In the genomic region with DNA sequence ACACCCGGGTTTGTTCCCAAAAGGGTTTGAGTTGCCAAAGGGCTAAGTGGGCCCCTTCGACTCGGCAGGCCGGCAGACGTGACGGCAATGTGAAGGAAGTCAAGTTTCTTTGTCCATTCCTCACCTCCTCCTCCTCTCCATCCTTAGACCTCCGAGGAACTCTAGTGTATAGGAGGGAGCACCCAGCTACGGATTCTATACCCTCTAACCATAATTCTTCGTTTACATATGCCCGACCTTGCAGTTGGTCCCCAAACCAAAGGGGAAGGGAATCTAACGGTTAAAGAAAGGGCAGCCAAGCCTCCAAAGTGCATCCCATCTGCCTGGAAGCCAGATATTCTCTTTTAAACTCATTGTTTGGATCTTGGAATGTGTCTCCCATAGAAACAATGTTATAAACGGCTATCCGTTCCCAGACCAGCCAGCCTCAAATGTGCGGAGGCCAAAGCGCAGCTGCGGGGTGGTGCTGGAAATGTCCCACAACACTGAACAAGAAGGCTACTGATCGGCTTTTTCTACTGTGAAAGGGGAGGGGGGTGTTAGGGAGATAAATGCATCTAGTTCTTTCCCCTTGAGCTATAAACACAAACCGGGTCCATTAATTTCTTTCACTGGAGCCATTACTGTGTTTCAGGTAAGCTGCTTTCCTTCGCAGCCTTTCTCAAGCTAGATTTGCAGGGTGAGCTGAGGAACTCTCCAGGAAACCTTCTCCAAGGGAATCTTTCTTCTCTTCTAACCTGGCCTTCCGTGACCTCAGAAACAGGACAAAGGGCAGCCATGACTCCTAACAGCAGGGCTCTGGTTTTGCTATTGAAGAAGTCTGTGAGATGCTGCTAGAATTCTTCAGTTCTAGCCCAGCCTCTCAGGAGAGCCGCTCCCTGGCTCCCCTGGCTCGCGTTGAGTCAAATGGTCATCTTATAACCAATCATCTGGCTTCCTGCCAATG, we compare ENCODE assay signal across 9 mouse cellular contexts. TPM values are rescaled to one million over a fixed set of nuclear protein-coding genes. Genes with fewer than 3 reads are reported as not detected.
A peak's percentile ranks its signal among the peaks of the same experiment; 100 is the strongest.
DNase-seq lines count a peak whose midpoint lies in the region; ATAC-seq and TF ChIP-seq lines count a peak whose summit lies in the region.
"Had no signal": no experiment of that assay in that cellular context is flagged by ENCODE, and none has a peak within 500 bp of the region (broad histone marks: within the 10 kb centered on the region; RNA-seq: fewer than 3 reads in every experiment).

No protein-coding gene starts in this region.

- H3K9me3 ChIP-seq in forebrain, embryonic 13.5 days (replicated peaks), result no peaks in the 10 kb centered on the region
- no peaks in the 10 kb centered on the region for H3K9me3 ChIP-seq in intestine, postnatal 0 days (ENCODE audit: control insufficient read depth)
- H3K9me3 ChIP-seq in midbrain, embryonic 11.5 days (ENCODE audit: control insufficient read depth, low read length), result no peaks in the 10 kb centered on the region
- H3K9me3 ChIP-seq: G1E had no signal

- H3K27me3 ChIP-seq in forebrain, embryonic 13.5 days, result no peaks in the 10 kb centered on the region
- H3K27me3 ChIP-seq in intestine, postnatal 0 days (replicated peaks; ENCODE audit: control insufficient read depth, insufficient read depth, low read length), result peaks cover 4% of the 10 kb centered on the region
- no peaks in the 10 kb centered on the region for H3K27me3 ChIP-seq in midbrain, embryonic 11.5 days (ENCODE audit: control insufficient read depth, insufficient read depth, low read length)

- H3K4me3 ChIP-seq in forebrain, embryonic 13.5 days, result peak overlapping the region; percentile 67
- H3K4me3 ChIP-seq in intestine, postnatal 0 days (ENCODE audit: low read depth, low read length), result peak overlapping the region; percentile 59
- peak overlapping the region; percentile 69 for H3K4me3 ChIP-seq in midbrain, embryonic 11.5 days (ENCODE audit: low read depth, low read length)

- H3K27ac ChIP-seq in forebrain, embryonic 13.5 days, result peak overlapping the region; percentile 90
- H3K27ac ChIP-seq in intestine, postnatal 0 days (ENCODE audit: low read depth, low read length), result peak overlapping the region; percentile 41; the same call in 1 of the 2 replicates
- H3K27ac ChIP-seq in midbrain, embryonic 11.5 days (ENCODE audit: low read depth, low read length), result peak overlapping the region; percentile 87

- peak; percentile 36 for DNase-seq in heart, adult 8-10 months (ENCODE audit: low spot score)
- no peak for DNase-seq in heart, adult 18-20 months
- DNase-seq in MN1 (ENCODE audit: low spot score), result peak; percentile 31
- peak; percentile 97 for DNase-seq in midbrain, embryonic 11.5 days (ENCODE audit: low spot score, missing footprints)
- DNase-seq in T-cell, adult 2 months (ENCODE audit: low spot score), result no peak

- TF ChIP-seq CTCF in intestine, postnatal 0 days (IDR thresholded peaks at IDR 0.05; ENCODE audit: low read depth), result no peak

- peak overlapping the region; percentile 83 for H3K9ac ChIP-seq in forebrain, embryonic 13.5 days
- H3K9ac ChIP-seq in intestine, postnatal 0 days (ENCODE audit: low read depth, low read length), result no peak overlapping the region
- peak overlapping the region; percentile 87 for H3K9ac ChIP-seq in midbrain, embryonic 11.5 days (ENCODE audit: low read length)

- peaks cover 44% of the 10 kb centered on the region for H3K4me1 ChIP-seq in forebrain, embryonic 13.5 days
- H3K4me1 ChIP-seq in intestine, postnatal 0 days (replicated peaks; ENCODE audit: control insufficient read depth, insufficient read depth, low read length), result no peaks in the 10 kb centered on the region
- H3K4me1 ChIP-seq in midbrain, embryonic 11.5 days (ENCODE audit: control insufficient read depth, insufficient read depth, low read length), result peaks cover 26% of the 10 kb centered on the region

- H3K4me2 ChIP-seq in forebrain, embryonic 13.5 days, result peak overlapping the region; percentile 95
- peak overlapping the region; percentile 97 for H3K4me2 ChIP-seq in intestine, postnatal 0 days (replicated peaks; ENCODE audit: low read depth)
- peak overlapping the region; percentile 94 for H3K4me2 ChIP-seq in midbrain, embryonic 11.5 days

- ATAC-seq in forebrain, embryonic 13.5 days, result peak; percentile 32
- no peak for ATAC-seq in intestine, postnatal 0 days
- ATAC-seq in midbrain, embryonic 11.5 days (ENCODE audit: low FRiP score), result peak; percentile 29; the same call in 1 of the 2 replicates
- no peak for ATAC-seq in erythroid progenitor cell, adult 5-6 weeks (replicated peaks; ENCODE audit: low FRiP score, poor library complexity, severe bottlenecking)

- WGBS in forebrain, embryonic 13.5 days, result 7% methylated on average over 23 of the region's 23 CpGs
- 23% methylated on average over 23 of the region's 23 CpGs for WGBS in intestine, postnatal 0 days
- WGBS in midbrain, embryonic 11.5 days, result 5% methylated on average over 23 of the region's 23 CpGs

- H3K36me3 ChIP-seq in forebrain, embryonic 13.5 days (ENCODE audit: poor library complexity, severe bottlenecking), result 0 out of 2 replicates have a peak, but pooled peaks cover 3% of the 10 kb centered on the region
- no peaks in the 10 kb centered on the region for H3K36me3 ChIP-seq in intestine, postnatal 0 days (ENCODE audit: control insufficient read depth, insufficient read depth)
- no peaks in the 10 kb centered on the region for H3K36me3 ChIP-seq in midbrain, embryonic 11.5 days (ENCODE audit: control insufficient read depth, insufficient read depth, low read length)
- H3K36me3 ChIP-seq: G1E had no signal

RNA-seq across cellular contexts. Expression of a gene that starts 0.6 kb away (rescaled TPM):
- total RNA-seq in heart, adult 8-10 months (2022), result 1 to 10 TPM; 4.1 to 7.7 (median 6.6) TPM
- total RNA-seq in heart, adult 18-20 months (2021), result 10 to 100 TPM in 1 of 2 experiments, 1 to 10 TPM in 1; 7.7 to 11.7 TPM
- 21.1 and 22.1 TPM in 2 replicates for polyA plus RNA-seq in forebrain, embryonic 13.5 days (2015; fragmentation: Nextera tagmentation; extraction: Ambion mirVana)
- 4.4 TPM in 2 replicates for polyA plus RNA-seq in intestine, postnatal 0 days (2015; fragmentation: Nextera tagmentation; extraction: Ambion mirVana)
- 32.3 and 33.2 TPM in 2 replicates for polyA plus RNA-seq in midbrain, embryonic 11.5 days (2014; fragmentation: Nextera tagmentation; extraction: Ambion mirVana)
- 9.6 and 9.7 TPM in 2 replicates for total RNA-seq in erythroid progenitor cell, adult 5-6 weeks (2015; ENCODE audit: low replicate concordance)
- 8.0 and 16.7 TPM in 2 replicates for total RNA-seq in erythroid progenitor cell, adult 5-6 weeks (2017; ENCODE audit: low replicate concordance)

Comparison
In these comparisons a context has a peak if more than half of its experiments do, and no peak if none do; other contexts are left out.
1. DNase-seq: peak in heart, adult 8-10 months (single experiment), MN1 (single experiment) and midbrain, embryonic 11.5 days (single experiment); none in heart, adult 18-20 months (0 of 2) and T-cell, adult 2 months (single experiment).
2. ATAC-seq: peak in forebrain, embryonic 13.5 days (single experiment) and midbrain, embryonic 11.5 days (single experiment); none in intestine, postnatal 0 days (single experiment) and erythroid progenitor cell, adult 5-6 weeks (single experiment).
3. Peak in every context shown above with its lines, with median percentiles within 50 percentile points of each other: H3K27ac ChIP-seq, H3K4me2 ChIP-seq and H3K4me3 ChIP-seq.